ENCODE assay signal across 14 mouse cellular contexts in the genomic region with DNA sequence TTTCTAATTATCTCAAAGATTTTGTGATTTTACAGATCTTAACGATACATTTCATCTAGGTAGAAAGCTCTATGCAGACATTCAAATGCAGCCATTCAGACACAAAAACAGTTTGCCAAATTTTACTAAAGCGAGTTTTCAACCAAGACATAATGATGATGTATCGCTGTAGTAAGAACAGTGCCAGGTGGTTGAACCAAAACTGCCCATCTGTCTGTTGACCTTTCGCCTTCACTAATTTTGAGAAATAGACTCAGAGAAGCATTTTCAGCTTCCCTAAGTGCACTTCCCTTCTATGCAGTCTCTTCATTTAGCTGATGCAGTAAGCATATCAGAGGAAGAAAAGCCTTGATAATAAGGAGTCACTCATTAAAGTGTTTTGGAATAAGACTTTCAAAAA.
"Had no signal": no experiment of that assay in that cellular context is flagged by ENCODE, and none has a peak within 500 bp of the region (broad histone marks: within the 10 kb centered on the region; RNA-seq: fewer than 3 reads in every experiment).

No protein-coding gene starts in this region.

- DNase-seq: kidney, postnatal 25 days; layer of hippocampus, adult 9-11 months; layer of hippocampus, postnatal 36 days; lung, postnatal 14 days; retina, postnatal 1 day; right cerebral cortex, postnatal 4 days; thymus, postnatal 36 days had no signal

- H3K4me3 ChIP-seq: limb, embryonic 15.5 days; liver, embryonic 12.5 days; lung, embryonic 15.5 days; midbrain, embryonic 12.5 days; neural tube, embryonic 13.5 days; stomach, embryonic 15.5 days had no signal

- H3K36me3 ChIP-seq: limb, embryonic 15.5 days; liver, embryonic 12.5 days; lung, embryonic 15.5 days; midbrain, embryonic 12.5 days; neural tube, embryonic 13.5 days; stomach, embryonic 15.5 days had no signal

- H3K9ac ChIP-seq: limb, embryonic 15.5 days; liver, embryonic 12.5 days; lung, embryonic 15.5 days; midbrain, embryonic 12.5 days; neural tube, embryonic 13.5 days; stomach, embryonic 15.5 days had no signal

- H3K27ac ChIP-seq: limb, embryonic 15.5 days; liver, embryonic 12.5 days; lung, embryonic 15.5 days; midbrain, embryonic 12.5 days; neural tube, embryonic 13.5 days; stomach, embryonic 15.5 days had no signal

- ATAC-seq: liver, embryonic 12.5 days; midbrain, embryonic 16.5 days had no signal

- H3K4me1 ChIP-seq: limb, embryonic 15.5 days; liver, embryonic 12.5 days; lung, embryonic 15.5 days; midbrain, embryonic 12.5 days; neural tube, embryonic 13.5 days; stomach, embryonic 15.5 days had no signal

- H3K9me3 ChIP-seq: limb, embryonic 15.5 days; liver, embryonic 12.5 days; lung, embryonic 15.5 days; midbrain, embryonic 12.5 days; neural tube, embryonic 13.5 days; stomach, embryonic 15.5 days had no signal

- H3K27me3 ChIP-seq: limb, embryonic 15.5 days; liver, embryonic 12.5 days; lung, embryonic 15.5 days; midbrain, embryonic 12.5 days; neural tube, embryonic 13.5 days; stomach, embryonic 15.5 days had no signal

- H3K4me2 ChIP-seq: limb, embryonic 15.5 days; liver, embryonic 12.5 days; lung, embryonic 15.5 days; midbrain, embryonic 12.5 days; neural tube, embryonic 13.5 days; stomach, embryonic 15.5 days had no signal
